Mouse (Mus musculus) CH12.LX (cell line): Measurements from ENCODE around the gene Syna. TPM values are rescaled to one million over a fixed set of nuclear protein-coding genes. Genes with fewer than 3 reads are reported as not detected.

Source experiments
- DNase-seq: peaks from one replicate; pipeline ENCODE4 v3.0.0-alpha.2; 2013; ENCODE audit errors: extremely low read depth
- H3K27ac ChIP-seq: 2 replicates; pipeline ENCODE4 v1.5.1; 2012; ENCODE audit warnings: low read depth, mild to moderate bottlenecking, control low read depth, moderate library complexity; ENCODE audit not compliant: insufficient read depth
- H3K27me3 ChIP-seq: replicated peaks from 2 replicates; pipeline ENCODE3; 2012; ENCODE audit warnings: inconsistent platforms
- H3K36me3 ChIP-seq, 2 experiments: replicated peaks in 1 of 2; 2 replicates each; pipeline versions ENCODE3 to v1.6.1; 2012; ENCODE audit warnings: inconsistent platforms in 1 of 2, low read length in 1 of 2, mild to moderate bottlenecking in 1 of 2, mixed read lengths in 1 of 2, moderate library complexity in 1 of 2; ENCODE audit not compliant: control insufficient read depth in 1 of 2, insufficient read depth in 1 of 2
- H3K4me1 ChIP-seq, 2 experiments: 2 replicates each; pipeline ENCODE4 v1.6.1; 2012; ENCODE audit warnings: inconsistent platforms in 1 of 2, moderate library complexity in 1 of 2; ENCODE audit not compliant: insufficient read depth in 2 of 2, control insufficient read depth in 1 of 2
- H3K4me2 ChIP-seq: 2 replicates; pipeline ENCODE4 v1.6.1; 2012; ENCODE audit warnings: low read depth, mild to moderate bottlenecking, control low read depth; ENCODE audit not compliant: poor library complexity, insufficient read depth, severe bottlenecking
- H3K4me3 ChIP-seq, 3 experiments: fragments of 150-350 bp in 1 of 3; sonication (generic) in 1 of 3; replicated peaks in 1 of 3; 2 replicates each; pipeline versions ENCODE3 to v1.5.1; 2011 to 2012; ENCODE audit warnings: low read depth in 2 of 3, low read length in 2 of 3, mild to moderate bottlenecking in 2 of 3, moderate library complexity in 2 of 3, control low read depth in 1 of 3, improper control_type of control experiment in 1 of 3, inconsistent platforms in 1 of 3, mixed read lengths in 1 of 3; ENCODE audit not compliant: poor library complexity in 1 of 3
- H3K79me2 ChIP-seq: replicated peaks from 2 replicates; pipeline ENCODE4 v1.6.1; 2012; ENCODE audit warnings: mild to moderate bottlenecking, moderate library complexity; ENCODE audit not compliant: control insufficient read depth, poor library complexity, insufficient read depth, severe bottlenecking; ENCODE audit errors: extremely low read depth
- H3K9ac ChIP-seq: 2 replicates; pipeline ENCODE4 v1.6.1; 2012; ENCODE audit warnings: low read depth, mild to moderate bottlenecking, control low read depth, moderate library complexity; ENCODE audit not compliant: insufficient read depth
- H3K9me3 ChIP-seq: replicated peaks from 2 replicates; pipeline ENCODE3; 2012; ENCODE audit warnings: low read length, inconsistent platforms, mixed read lengths
- E2F4 ChIP-seq: IDR thresholded peaks from 2 replicates; pipeline ENCODE4 v1.6.1; 2011; ENCODE audit warnings: low read depth, low read length, improper control_type of control experiment; ENCODE audit not compliant: insufficient replicate concordance
- EP300 ChIP-seq: IDR thresholded peaks from 2 replicates; pipeline ENCODE4 v1.6.1; 2011; ENCODE audit warnings: low read length, improper control_type of control experiment
- HCFC1 ChIP-seq: IDR thresholded peaks from 2 replicates; pipeline ENCODE4 v1.6.1; 2012; ENCODE audit warnings: low read depth, mild to moderate bottlenecking, inconsistent platforms, low read length, improper control_type of control experiment
- PAX5 ChIP-seq: IDR thresholded peaks from 2 replicates; pipeline ENCODE4 v1.6.1; 2012; ENCODE audit warnings: low read length, inconsistent platforms, mixed read lengths
- SMC3 ChIP-seq: IDR thresholded peaks from 2 replicates; pipeline ENCODE4 v1.6.1; 2011; ENCODE audit warnings: low read depth, low read length, improper control_type of control experiment
- UBTF ChIP-seq: IDR thresholded peaks from 2 replicates; pipeline ENCODE4 v1.6.1; 2012; ENCODE audit warnings: low read depth, mild to moderate bottlenecking, inconsistent platforms, low read length, improper control_type of control experiment, moderate library complexity
- ZC3H11A ChIP-seq: IDR thresholded peaks from 2 replicates; pipeline ENCODE4 v1.6.1; 2012; ENCODE audit warnings: low read depth, mild to moderate bottlenecking, inconsistent platforms, low read length, improper control_type of control experiment
- dilution Hi-C: fragments of 300-500 bp; cut with MboI; formaldehyde crosslinking; loops from 2 replicates; pipeline ENCODE4 v1.14.3; 2020; ENCODE audit warnings: low sequenced_read_pairs; ENCODE audit not compliant: extremely low pct_unique_long_range_greater_than_20kb, extremely low pct_ligation_motif_present
- in situ Hi-C: fragments of 300-500 bp; cut with MboI; formaldehyde crosslinking; loops from 3 replicates; pipeline ENCODE4 v1.14.3; 2019; ENCODE audit warnings: low sequenced_read_pairs, low pct_ligation_motif_present, low pct_unique_long_range_greater_than_20kb, mixed read lengths
- polyA plus RNA-seq: library from polyadenylated mRNA; unstranded; fragments of >175 nt; gene quantifications from 2 replicates; pipeline ENCODE4 v1.2.1, GENCODE M21; 2012; ENCODE audit warnings: low read depth; ENCODE audit not compliant: insufficient read length
- total RNA-seq, 2 experiments: library from RNA; depleted of rRNA; stranded (reverse); fragments of 300-350 nt in 1 of 2; fragments of >200 nt in 1 of 2; gene quantifications; 2 replicates each; pipeline ENCODE4 v1.2.3; 2012 to 2014

Gene Syna
- total and polyA plus RNA-seq, 3 experiments, result 0.13 to 4.0 (median 0.13) TPM

DNA sequence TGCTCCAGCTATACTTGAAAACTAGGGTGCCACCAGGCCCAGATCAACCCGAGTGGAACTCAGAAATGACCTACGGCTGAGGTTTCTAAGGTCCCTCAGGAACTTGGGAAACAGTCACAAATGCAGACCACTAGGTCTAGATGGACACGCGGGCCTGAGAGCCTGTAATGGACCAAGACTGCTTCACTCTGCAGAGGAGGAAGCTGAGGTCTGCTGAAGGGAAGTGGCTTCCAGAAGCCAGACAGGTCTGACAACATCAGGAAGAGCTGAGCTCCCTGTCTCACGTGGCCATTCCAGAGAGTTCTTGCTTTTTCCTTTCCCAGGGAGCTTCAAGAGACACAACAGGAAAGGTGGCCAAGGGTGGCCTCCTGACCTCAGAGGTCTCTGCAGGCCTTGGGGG lies 51.0 kb downstream of the Syna start:
- dilution Hi-C loops (no loop called here), in situ Hi-C loops (loop anchor here (5.0 kb wide), 1 partner anchor 43 kb away; the partner anchor contains the start of gene Clip2)
- no peak overlapping the region for H3K27ac ChIP-seq
- H3K9me3 ChIP-seq, result peaks cover 4% of the 10 kb centered on the region
- H3K4me2 ChIP-seq, result no peak overlapping the region
- no peaks in the 10 kb centered on the region for H3K79me2 ChIP-seq
- H3K27me3 ChIP-seq, result no peaks in the 10 kb centered on the region
- peaks cover 0 to 76% of the 10 kb centered on the region in 2 experiments for H3K36me3 ChIP-seq
- H3K9ac ChIP-seq, result no peak overlapping the region
- H3K4me3 ChIP-seq, result no peak overlapping the region
- no peak for TF ChIP-seq UBTF
- TF ChIP-seq EP300, result no peak
- no peak for TF ChIP-seq E2F4
- TF ChIP-seq PAX5, result no peak
- TF ChIP-seq SMC3, result no peak
- TF ChIP-seq HCFC1, result no peak
- no peak for TF ChIP-seq ZC3H11A
- H3K4me1 ChIP-seq, result peaks cover 10 to 37% of the 10 kb centered on the region in 2 experiments; a peak in 3 of 4 replicates
- DNase-seq, result no peak

Other genes starting within 250 kb of the Syna start
- 36.2 and 42.2 TPM in 2 replicates for gene Gtf2i, start 245.4 kb downstream of the Syna start, total RNA-seq (2012; rRNA removed)
- 24.5 and 28.4 TPM in 2 replicates for gene Gtf2i, start 245.4 kb downstream of the Syna start, total RNA-seq (2014; rRNA removed)
- 58.9 and 60.9 TPM in 2 replicates for gene Gtf2i, start 245.4 kb downstream of the Syna start, polyA plus RNA-seq
- 12.2 and 13.1 TPM in 2 replicates for gene Gtf2ird1, start 103.5 kb downstream of the Syna start, total RNA-seq (2012; rRNA removed)
- 12.8 and 13.3 TPM in 2 replicates for gene Gtf2ird1, start 103.5 kb downstream of the Syna start, total RNA-seq (2014; rRNA removed)
- 32.0 and 39.0 TPM in 2 replicates for gene Gtf2ird1, start 103.5 kb downstream of the Syna start, polyA plus RNA-seq
- gene Clip2, start 7.7 kb downstream of the Syna start, total RNA-seq (2012; rRNA removed), result 6.5 and 8.7 TPM in 2 replicates
- 4.7 and 5.4 TPM in 2 replicates for gene Clip2, start 7.7 kb downstream of the Syna start, total RNA-seq (2014; rRNA removed)
- gene Clip2, start 7.7 kb downstream of the Syna start, polyA plus RNA-seq, result 15.7 and 16.7 TPM in 2 replicates
- 223 and 237 TPM in 2 replicates for gene Rfc2, start 21.2 kb upstream of the Syna start, total RNA-seq (2012; rRNA removed)
- gene Rfc2, start 21.2 kb upstream of the Syna start, total RNA-seq (2014; rRNA removed), result 219 and 222 TPM in 2 replicates
- gene Rfc2, start 21.2 kb upstream of the Syna start, polyA plus RNA-seq, result 267 and 283 TPM in 2 replicates
- gene Lat2, start 54.9 kb upstream of the Syna start, total RNA-seq (2012; rRNA removed), result 89.7 and 100 TPM in 2 replicates
- gene Lat2, start 54.9 kb upstream of the Syna start, total RNA-seq (2014; rRNA removed), result 121 and 130 TPM in 2 replicates
- 108 and 112 TPM in 2 replicates for gene Lat2, start 54.9 kb upstream of the Syna start, polyA plus RNA-seq
- gene Eif4h, start 79.3 kb upstream of the Syna start, total RNA-seq (2012; rRNA removed), result 408 and 445 TPM in 2 replicates
- 432 and 470 TPM in 2 replicates for gene Eif4h, start 79.3 kb upstream of the Syna start, total RNA-seq (2014; rRNA removed)
- 391 and 417 TPM in 2 replicates for gene Eif4h, start 79.3 kb upstream of the Syna start, polyA plus RNA-seq
- gene Limk1, start 128.4 kb upstream of the Syna start, total RNA-seq (2012; rRNA removed), result 10.8 and 11.5 TPM in 2 replicates
- gene Limk1, start 128.4 kb upstream of the Syna start, total RNA-seq (2014; rRNA removed), result 6.4 and 7.2 TPM in 2 replicates
- gene Limk1, start 128.4 kb upstream of the Syna start, polyA plus RNA-seq, result 24.5 and 27.7 TPM in 2 replicates
- gene Eln, start 187.2 kb upstream of the Syna start, total RNA-seq (2012; rRNA removed), result not detected in 2 replicates
- gene Eln, start 187.2 kb upstream of the Syna start, total RNA-seq (2014; rRNA removed), result not detected in 2 replicates
- not detected in 2 replicates for gene Eln, start 187.2 kb upstream of the Syna start, polyA plus RNA-seq